Mouse (Mus musculus): ENCODE data around the gene Sh3kbp1. TPM values are rescaled to one million over a fixed set of nuclear protein-coding genes. Genes with fewer than 3 reads are reported as not detected.

Gene Sh3kbp1
- polyA plus RNA-seq, 1 experiment from 2014 or later = 9.7 TPM

- DNase-seq (no peak), ATAC-seq (no peak)
These were observed 117.0 kb downstream of the Sh3kbp1 start for GRCm38 (mm10) chrX:159744035-159744434.

GRCm38 (mm10) chrX:159744620-159745019 lies 117.5 kb downstream of the Sh3kbp1 start:
- no peak overlapping the region for H3K4me3 ChIP-seq (ENCODE audit: low read depth, low read length)
- DNase-seq (no peak), ATAC-seq (no peak)
- WGBS (ENCODE audit: insufficient replicate concordance) = 69% methylated on average over 3 of the region's 3 CpGs
- no peaks in the 10 kb centered on the region for H3K9me3 ChIP-seq (ENCODE audit: low read length)
- TF ChIP-seq EP300 (IDR thresholded peaks at IDR 0.05; ENCODE audit: low read depth) (no peak), CTCF (IDR thresholded peaks at IDR 0.05; ENCODE audit: low read depth) (no peak)
- H3K4me2 ChIP-seq (ENCODE audit: low read depth, low read length) = no peak overlapping the region
- H3K9ac ChIP-seq (replicated peaks) = no peak overlapping the region
- H3K27ac ChIP-seq (ENCODE audit: low read depth) = no peak overlapping the region
- no peaks in the 10 kb centered on the region for H3K4me1 ChIP-seq (ENCODE audit: insufficient read depth)
- no peaks in the 10 kb centered on the region for H3K36me3 ChIP-seq (replicated peaks; ENCODE audit: insufficient read depth, low read length)
- no peaks in the 10 kb centered on the region for H3K27me3 ChIP-seq (ENCODE audit: insufficient read depth, low read length)

More at GRCm38 (mm10) chrX:159744035-159744434, 117.0 kb downstream of the Sh3kbp1 start:
- H3K4me2 ChIP-seq (ENCODE audit: low read depth, low read length) = no peak overlapping the region
- no peak overlapping the region for H3K27ac ChIP-seq (ENCODE audit: low read depth)
- no peaks in the 10 kb centered on the region for H3K9me3 ChIP-seq (ENCODE audit: low read length)
- H3K9ac ChIP-seq (replicated peaks) = no peak overlapping the region
- no peak overlapping the region for H3K4me3 ChIP-seq (ENCODE audit: low read depth, low read length)
- TF ChIP-seq CTCF (IDR thresholded peaks at IDR 0.05; ENCODE audit: low read depth) = no peak
- TF ChIP-seq EP300 (IDR thresholded peaks at IDR 0.05; ENCODE audit: low read depth) = no peak
- H3K4me1 ChIP-seq (ENCODE audit: insufficient read depth) = no peaks in the 10 kb centered on the region
- no peaks in the 10 kb centered on the region for H3K36me3 ChIP-seq (replicated peaks; ENCODE audit: insufficient read depth, low read length)
- H3K27me3 ChIP-seq (ENCODE audit: insufficient read depth, low read length) = no peaks in the 10 kb centered on the region
- WGBS (ENCODE audit: insufficient replicate concordance) = 71% methylated on average over 5 of the region's 5 CpGs

GRCm38 (mm10) chrX:159751834-159752233 lies 124.8 kb downstream of the Sh3kbp1 start:
- no peak overlapping the region for H3K27ac ChIP-seq (ENCODE audit: low read depth)
- no peaks in the 10 kb centered on the region for H3K36me3 ChIP-seq (replicated peaks; ENCODE audit: insufficient read depth, low read length)
- WGBS (ENCODE audit: insufficient replicate concordance) = 62% methylated on average over 1 of the region's 1 CpGs
- 0 out of 2 replicates have a peak, but pooled peaks cover 2% of the 10 kb centered on the region for H3K4me1 ChIP-seq (ENCODE audit: insufficient read depth)
- H3K4me3 ChIP-seq (ENCODE audit: low read depth, low read length) = no peak overlapping the region
- ATAC-seq = no peak
- peak; percentile 22 for DNase-seq
- TF ChIP-seq EP300 (IDR thresholded peaks at IDR 0.05; ENCODE audit: low read depth) (no peak), CTCF (IDR thresholded peaks at IDR 0.05; ENCODE audit: low read depth) (peak; percentile 62)
- H3K9ac ChIP-seq (replicated peaks) = no peak overlapping the region
- H3K4me2 ChIP-seq (ENCODE audit: low read depth, low read length) = no peak overlapping the region
- H3K27me3 ChIP-seq (ENCODE audit: insufficient read depth, low read length) = no peaks in the 10 kb centered on the region
- H3K9me3 ChIP-seq (ENCODE audit: low read length) = no peaks in the 10 kb centered on the region

GRCm38 (mm10) chrX:159756261-159756660 lies 129.2 kb downstream of the Sh3kbp1 start:
- H3K36me3 ChIP-seq (replicated peaks; ENCODE audit: insufficient read depth, low read length) = no peaks in the 10 kb centered on the region
- H3K27ac ChIP-seq (ENCODE audit: low read depth) = no peak overlapping the region
- no peak for DNase-seq
- no peak for TF ChIP-seq EP300 (IDR thresholded peaks at IDR 0.05; ENCODE audit: low read depth)
- TF ChIP-seq CTCF (IDR thresholded peaks at IDR 0.05; ENCODE audit: low read depth) = no peak
- no peak overlapping the region for H3K9ac ChIP-seq (replicated peaks)
- H3K27me3 ChIP-seq (ENCODE audit: insufficient read depth, low read length) = no peaks in the 10 kb centered on the region
- no peak overlapping the region for H3K4me2 ChIP-seq (ENCODE audit: low read depth, low read length)
- H3K9me3 ChIP-seq (ENCODE audit: low read length) = no peaks in the 10 kb centered on the region
- no peak overlapping the region for H3K4me3 ChIP-seq (ENCODE audit: low read depth, low read length)
- 0 out of 2 replicates have a peak, but pooled peaks cover 2% of the 10 kb centered on the region for H3K4me1 ChIP-seq (ENCODE audit: insufficient read depth)
- ATAC-seq = no peak

GRCm38 (mm10) chrX:159756901-159757821 lies 130.1 kb downstream of the Sh3kbp1 start:
- H3K4me1 ChIP-seq (ENCODE audit: insufficient read depth) = 0 out of 2 replicates have a peak, but pooled peaks cover 2% of the 10 kb centered on the region
- DNase-seq (no peak), ATAC-seq (peak; percentile 70)
- no peaks in the 10 kb centered on the region for H3K27me3 ChIP-seq (ENCODE audit: insufficient read depth, low read length)
- H3K9ac ChIP-seq (replicated peaks) = no peak overlapping the region
- H3K9me3 ChIP-seq (ENCODE audit: low read length) = no peaks in the 10 kb centered on the region
- WGBS (ENCODE audit: insufficient replicate concordance) = 51% methylated on average over 7 of the region's 7 CpGs
- no peaks in the 10 kb centered on the region for H3K36me3 ChIP-seq (replicated peaks; ENCODE audit: insufficient read depth, low read length)
- no peak overlapping the region for H3K4me3 ChIP-seq (ENCODE audit: low read depth, low read length)
- peak overlapping the region; percentile 45 for H3K27ac ChIP-seq (ENCODE audit: low read depth)
- no peak overlapping the region for H3K4me2 ChIP-seq (ENCODE audit: low read depth, low read length)
- TF ChIP-seq CTCF (IDR thresholded peaks at IDR 0.05; ENCODE audit: low read depth) (no peak), EP300 (IDR thresholded peaks at IDR 0.05; ENCODE audit: low read depth) (peak; percentile 27; the same call in 1 of the 2 replicates)

GRCm38 (mm10) chrX:159757854-159758540 lies 130.9 kb downstream of the Sh3kbp1 start:
- Histone ChIP-seq H3K4me3 (ENCODE audit: low read depth, low read length) (no peak overlapping the region), H3K9ac (replicated peaks) (no peak overlapping the region), H3K27me3 (ENCODE audit: insufficient read depth, low read length) (no peaks in the 10 kb centered on the region), H3K9me3 (ENCODE audit: low read length) (no peaks in the 10 kb centered on the region), H3K36me3 (replicated peaks; ENCODE audit: insufficient read depth, low read length) (no peaks in the 10 kb centered on the region), H3K4me2 (ENCODE audit: low read depth, low read length) (no peak overlapping the region), H3K4me1 (ENCODE audit: insufficient read depth) (0 out of 2 replicates have a peak, but pooled peaks cover 2% of the 10 kb centered on the region), H3K27ac (ENCODE audit: low read depth) (peak overlapping the region; percentile 45)
- WGBS (ENCODE audit: insufficient replicate concordance) = 34% methylated on average over 5 of the region's 5 CpGs
- TF ChIP-seq CTCF (IDR thresholded peaks at IDR 0.05; ENCODE audit: low read depth) (no peak), EP300 (IDR thresholded peaks at IDR 0.05; ENCODE audit: low read depth) (no peak)
- ATAC-seq = peak; percentile 80
- peak; percentile 27 for DNase-seq
